Mouse (Mus musculus) intestine, postnatal 0 days (tissue): ENCODE data around the gene Aym1. TPM values are rescaled to one million over a fixed set of nuclear protein-coding genes. Genes with fewer than 3 reads are reported as not detected.
"Not testable (repeated sequence)": the region's sequence is repeated elsewhere in the genome, so short reads cannot be mapped to it uniquely, and the experiment has no call there.

Experiments used
- ATAC-seq: fragments of 200-750 bp; cut with Nextera tagmentation; 2 replicates; pipeline ENCODE4 v1.8.0; 2017; ENCODE audit warnings: mild to moderate bottlenecking, moderate TSS enrichment, moderate library complexity
- H3K27ac ChIP-seq: fragments of 300-500 bp; sonication (generic); 2 replicates; pipeline ENCODE4 v1.5.1; 2014; ENCODE audit warnings: mild to moderate bottlenecking, low read depth, low read length, moderate library complexity
- H3K27me3 ChIP-seq: fragments of 300-500 bp; sonication (generic); replicated peaks from 2 replicates; pipeline ENCODE4 v1.6.1; 2014; ENCODE audit warnings: low read length, mixed read lengths; ENCODE audit not compliant: control insufficient read depth, insufficient read depth
- H3K36me3 ChIP-seq: fragments of 300-500 bp; sonication (generic); 2 replicates; pipeline ENCODE4 v1.6.1; 2014; ENCODE audit warnings: mild to moderate bottlenecking, moderate library complexity; ENCODE audit not compliant: control insufficient read depth, insufficient read depth
- H3K4me1 ChIP-seq: fragments of 300-500 bp; sonication (generic); replicated peaks from 2 replicates; pipeline ENCODE4 v1.6.1; 2014; ENCODE audit warnings: antibody characterized with exemption, low read length, mixed read lengths; ENCODE audit not compliant: control insufficient read depth, insufficient read depth
- H3K4me2 ChIP-seq: fragments of 300-500 bp; sonication (generic); replicated peaks from 2 replicates; pipeline ENCODE4 v1.6.1; 2014; ENCODE audit warnings: low read depth, mild to moderate bottlenecking, moderate library complexity
- H3K4me3 ChIP-seq: fragments of 300-500 bp; sonication (generic); 2 replicates; pipeline ENCODE4 v1.5.1; 2014; ENCODE audit warnings: low read depth, low read length
- H3K9ac ChIP-seq: fragments of 300-500 bp; sonication (generic); 2 replicates; pipeline ENCODE4 v1.6.1; 2014; ENCODE audit warnings: mild to moderate bottlenecking, low read depth, low read length
- H3K9me3 ChIP-seq: fragments of 300-500 bp; sonication (generic); 2 replicates; pipeline ENCODE4 v1.6.1; 2016; ENCODE audit warnings: mixed run types; ENCODE audit not compliant: control insufficient read depth
- CTCF ChIP-seq: sonication (generic); IDR thresholded peaks from 2 replicates; pipeline ENCODE4 v1.5.1; 2016; ENCODE audit warnings: low read depth, mild to moderate bottlenecking, control low read depth, antibody characterized with exemption, moderate library complexity
- WGBS: fragments of 180-500 bp; shearing (Covaris S2); extraction: QIAGEN DNeasy Blood & Tissue Kit; methylation state at CpG from one replicate; pipeline ENCODE4 v1.1.7; 2014; 5-methylcytosine and 5-hydroxymethylcytosine counted together
- polyA plus RNA-seq: library from polyadenylated mRNA; unstranded; fragments of >200 nt; fragmentation: Nextera tagmentation; extraction: Ambion mirVana; gene quantifications from 2 replicates; pipeline ENCODE4 v1.2.1, GENCODE M21; 2015

The Aym1 gene
- polyA plus RNA-seq, 1 experiment from 2014 or later, result not detected

DNA sequence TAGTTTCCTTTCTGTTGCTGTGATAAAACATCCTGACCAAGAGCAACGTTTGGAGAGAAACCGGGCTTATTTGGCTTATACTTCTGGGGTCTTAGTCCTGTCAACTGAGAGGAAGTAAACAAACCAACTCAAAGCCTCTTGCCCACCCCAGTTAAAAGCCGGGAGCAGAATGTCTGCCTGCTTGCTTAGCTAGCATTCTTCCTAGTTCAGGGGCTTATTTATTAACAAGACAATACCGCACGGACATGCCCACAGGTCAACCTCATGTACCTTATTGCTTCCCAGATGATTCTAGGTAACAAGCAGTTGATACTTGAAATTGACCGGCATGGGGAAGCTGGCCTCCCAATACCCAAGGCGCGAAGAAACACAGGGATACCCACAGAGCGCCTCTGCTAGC, 20.8 kb upstream of the Aym1 start:
- no peak overlapping the region for H3K9ac ChIP-seq
- H3K27ac ChIP-seq, result no peak overlapping the region
- H3K9me3 ChIP-seq, result no peaks in the 10 kb centered on the region
- no peak for ATAC-seq
- no peak overlapping the region for H3K4me2 ChIP-seq
- H3K27me3 ChIP-seq, result peaks cover 53% of the 10 kb centered on the region
- TF ChIP-seq CTCF, result no peak
- no peaks in the 10 kb centered on the region for H3K36me3 ChIP-seq
- H3K4me1 ChIP-seq, result no peaks in the 10 kb centered on the region
- no peak overlapping the region for H3K4me3 ChIP-seq
- 31% methylated on average over 9 of the region's 9 CpGs for WGBS

DNA sequence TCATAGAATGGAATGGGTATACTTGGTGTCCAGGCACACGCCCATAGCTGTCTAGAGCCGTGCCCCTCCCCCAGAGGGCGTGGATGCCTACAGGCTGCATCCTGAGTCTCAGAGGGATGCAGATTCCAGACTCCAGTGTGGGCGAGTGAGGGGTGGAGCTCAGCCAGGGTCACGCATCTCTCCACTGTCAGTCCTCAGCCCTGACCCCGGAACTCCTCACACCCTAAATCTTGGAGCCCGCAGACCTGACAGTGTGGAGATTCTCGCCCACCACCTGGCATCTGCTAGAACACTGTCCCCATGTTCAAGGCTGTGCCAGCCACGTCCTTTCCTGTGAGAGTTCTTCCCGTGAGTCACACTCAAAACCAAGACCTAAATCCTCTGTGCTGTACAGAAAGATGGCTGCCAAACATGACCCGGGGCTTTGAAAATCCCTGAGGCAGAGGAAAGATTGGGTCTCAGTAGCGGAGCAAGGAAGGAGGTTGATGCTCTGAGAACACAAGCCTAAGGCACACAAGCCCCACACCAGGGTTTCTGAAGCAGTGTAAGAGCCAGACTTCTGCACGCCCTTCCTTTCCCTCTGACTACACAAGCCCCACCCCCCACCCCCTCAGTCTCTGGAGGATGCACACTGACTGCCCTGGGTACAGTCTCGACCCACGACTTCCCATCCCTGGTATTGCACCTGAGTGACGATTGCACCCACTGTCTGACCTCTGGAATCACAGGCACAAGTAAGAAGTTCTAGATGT, 12.3 kb upstream of the Aym1 start:
- no peak overlapping the region for H3K27ac ChIP-seq
- no peak for ATAC-seq
- H3K4me2 ChIP-seq, result no peak overlapping the region
- no peaks in the 10 kb centered on the region for H3K9me3 ChIP-seq
- 30% methylated on average over 16 of the region's 16 CpGs for WGBS
- no peak overlapping the region for H3K9ac ChIP-seq
- peaks cover 37% of the 10 kb centered on the region for H3K27me3 ChIP-seq
- H3K4me3 ChIP-seq, result no peak overlapping the region
- no peaks in the 10 kb centered on the region for H3K4me1 ChIP-seq
- H3K36me3 ChIP-seq, result no peaks in the 10 kb centered on the region
- TF ChIP-seq CTCF, result no peak

DNA sequence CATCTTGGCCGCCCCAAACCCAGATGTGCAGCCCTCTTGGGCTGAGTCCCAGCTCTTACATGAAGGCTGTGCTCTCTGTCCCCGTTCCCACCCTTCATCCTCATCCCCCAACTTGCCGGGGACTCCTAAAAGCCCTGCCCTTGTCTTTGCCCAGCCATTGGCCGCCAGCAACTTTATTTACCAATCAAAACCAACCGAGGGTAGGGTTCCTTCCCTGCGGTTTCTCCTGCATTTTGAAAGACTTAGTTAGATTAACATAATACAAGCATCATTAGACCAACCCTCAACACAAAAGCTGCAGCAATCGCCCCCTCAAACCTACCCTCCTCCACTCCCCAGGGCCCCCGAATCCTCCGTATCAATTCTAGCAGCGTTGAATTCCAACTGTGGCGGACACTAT, 11.3 kb upstream of the Aym1 start:
- no peak for ATAC-seq
- no peak for TF ChIP-seq CTCF
- Histone ChIP-seq H3K4me1 (no peaks in the 10 kb centered on the region), H3K36me3 (no peaks in the 10 kb centered on the region), H3K9ac (no peak overlapping the region), H3K4me3 (no peak overlapping the region), H3K9me3 (no peaks in the 10 kb centered on the region), H3K27me3 (peaks cover 37% of the 10 kb centered on the region), H3K27ac (no peak overlapping the region), H3K4me2 (no peak overlapping the region)
- WGBS, result 22% methylated on average over 11 of the region's 11 CpGs

DNA sequence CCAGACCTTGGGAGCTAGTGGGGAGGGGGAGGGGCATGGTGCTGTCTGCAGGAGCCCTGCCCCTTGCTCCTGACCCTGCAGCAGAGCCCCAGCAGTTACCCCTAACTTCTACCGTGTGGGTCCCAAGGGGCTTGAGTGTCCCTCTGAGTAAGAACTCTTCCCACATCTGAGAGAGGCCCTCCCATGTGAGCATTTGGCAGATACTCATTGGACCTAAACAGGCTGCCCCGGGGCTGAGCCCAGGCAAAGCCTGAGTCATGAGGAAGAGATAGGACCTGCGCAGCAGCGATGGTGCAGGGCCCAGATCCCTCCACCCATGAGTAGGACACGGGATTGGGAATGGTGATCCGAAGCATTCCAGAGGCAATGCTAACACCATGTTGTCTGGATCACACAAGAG, 10.4 kb upstream of the Aym1 start:
- not testable (repeated sequence) for H3K27ac ChIP-seq, H3K9me3 ChIP-seq, H3K4me1 ChIP-seq, H3K9ac ChIP-seq, H3K4me3 ChIP-seq, ATAC-seq, H3K4me2 ChIP-seq, H3K36me3 ChIP-seq
- H3K27me3 ChIP-seq, result peaks cover 40% of the 10 kb centered on the region
- WGBS, result 46% methylated on average over 6 of the region's 6 CpGs

DNA sequence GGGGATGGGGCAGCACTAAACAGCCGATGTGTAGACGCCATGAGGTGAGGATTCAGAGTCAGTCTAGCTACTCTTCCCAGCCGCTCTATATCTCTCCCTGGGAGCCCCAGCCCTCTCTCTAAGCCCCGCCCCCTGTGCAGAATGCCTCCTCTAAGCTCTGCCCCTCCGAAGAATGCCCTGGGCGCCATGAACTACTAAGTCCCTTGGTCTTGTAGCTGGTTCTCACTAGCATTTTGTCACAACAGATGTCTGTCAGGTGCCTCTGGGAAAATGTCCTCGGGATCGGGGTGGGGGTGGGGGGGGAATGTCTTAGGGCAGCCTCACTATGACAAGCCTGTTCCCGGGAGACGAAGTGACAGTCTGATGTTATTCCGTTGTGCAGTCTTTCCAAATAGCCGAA, 9.5 kb upstream of the Aym1 start:
- no peaks in the 10 kb centered on the region for H3K9me3 ChIP-seq
- no peak overlapping the region for H3K4me2 ChIP-seq
- TF ChIP-seq CTCF, result no peak
- no peak overlapping the region for H3K27ac ChIP-seq
- ATAC-seq, result no peak
- no peak overlapping the region for H3K9ac ChIP-seq
- peaks cover 40% of the 10 kb centered on the region for H3K27me3 ChIP-seq
- no peaks in the 10 kb centered on the region for H3K36me3 ChIP-seq
- 37% methylated on average over 12 of the region's 12 CpGs for WGBS
- no peaks in the 10 kb centered on the region for H3K4me1 ChIP-seq
- H3K4me3 ChIP-seq, result no peak overlapping the region

DNA sequence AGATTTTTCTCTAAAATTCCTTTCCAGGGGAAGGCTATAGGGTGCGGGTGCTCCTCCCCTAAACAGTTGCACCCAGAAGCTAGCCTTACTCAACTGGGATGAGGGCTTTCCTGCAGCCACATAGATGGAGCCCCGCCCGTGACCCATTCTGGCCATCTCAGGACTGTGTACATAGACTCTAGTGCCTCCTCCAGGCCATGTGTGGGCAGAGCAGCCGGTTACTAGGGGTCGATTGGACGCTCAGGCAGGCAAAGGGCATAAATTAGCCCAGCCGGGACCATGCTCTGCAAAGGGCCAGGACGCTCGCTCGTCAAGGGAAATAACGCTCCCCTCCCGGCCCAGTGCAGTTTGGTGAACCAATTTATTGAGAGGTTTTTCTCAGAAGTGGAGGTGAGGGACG, 8.5 kb upstream of the Aym1 start:
- no peaks in the 10 kb centered on the region for H3K36me3 ChIP-seq
- no peak overlapping the region for H3K9ac ChIP-seq
- no peak overlapping the region for H3K27ac ChIP-seq
- H3K4me1 ChIP-seq, result no peaks in the 10 kb centered on the region
- no peak overlapping the region for H3K4me2 ChIP-seq
- peak; percentile 43 for TF ChIP-seq CTCF
- H3K9me3 ChIP-seq, result no peaks in the 10 kb centered on the region
- H3K4me3 ChIP-seq, result no peak overlapping the region
- WGBS, result 23% methylated on average over 13 of the region's 13 CpGs
- peaks cover 40% of the 10 kb centered on the region for H3K27me3 ChIP-seq
- ATAC-seq, result 0 out of 2 replicates have a peak, but pooled peaks have one; percentile 28

DNA sequence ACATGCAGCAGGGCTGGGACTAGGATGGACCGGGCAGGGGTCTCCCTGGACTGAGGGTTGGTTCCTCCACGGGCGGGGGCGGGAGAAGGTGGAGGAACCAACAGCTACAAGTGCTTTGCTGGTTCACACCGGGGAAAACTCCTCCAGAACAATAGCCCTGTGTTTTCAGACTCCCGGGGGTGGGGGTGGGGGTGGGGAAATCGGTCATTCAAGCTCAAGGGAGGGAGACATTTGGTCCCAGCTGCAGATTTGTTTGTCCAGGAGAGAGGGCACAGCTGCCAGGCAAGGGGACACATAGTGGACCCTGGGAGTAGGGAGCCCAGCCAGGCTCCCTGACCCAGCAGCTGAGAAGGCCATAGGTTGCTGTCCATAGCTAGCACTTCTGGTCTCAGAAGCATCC, 7.9 kb upstream of the Aym1 start:
- Histone ChIP-seq H3K9ac (no peak overlapping the region), H3K4me3 (no peak overlapping the region), H3K4me2 (no peak overlapping the region), H3K4me1 (no peaks in the 10 kb centered on the region), H3K9me3 (no peaks in the 10 kb centered on the region), H3K27ac (no peak overlapping the region), H3K36me3 (no peaks in the 10 kb centered on the region), H3K27me3 (peaks cover 38% of the 10 kb centered on the region)
- ATAC-seq, result no peak
- no peak for TF ChIP-seq CTCF
- WGBS, result 13% methylated on average over 7 of the region's 7 CpGs
